In the genomic region with DNA sequence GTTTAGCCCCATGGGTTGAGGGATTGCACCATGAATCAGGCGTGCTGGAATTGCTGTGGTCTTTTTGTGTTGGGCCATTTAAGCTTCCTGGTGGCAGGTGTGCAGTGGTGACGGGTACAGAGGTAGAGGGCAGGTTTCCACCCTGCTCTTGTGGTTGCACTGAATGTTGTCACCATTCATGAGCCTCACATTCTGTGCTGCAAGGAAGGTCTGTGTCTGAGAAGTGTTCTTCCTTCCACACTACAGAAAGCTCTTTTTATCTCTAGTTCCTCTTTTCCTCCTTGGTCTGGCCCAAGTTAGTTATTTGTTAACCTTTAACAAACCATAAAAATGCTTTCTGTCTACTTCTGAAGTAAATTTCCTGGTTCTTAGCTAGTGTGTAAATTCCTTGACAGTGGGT, we compare ENCODE assay signal across 1 mouse cellular context.
TF ChIP-seq lines count a peak whose summit lies in the region.

No protein-coding gene starts in this region.

TF ChIP-seq in MEL, 35 proteins besides CTCF, POLR2A, EP300 and RAD21 (continued from another document):
- TF ChIP-seq USF2 (IDR thresholded peaks at IDR 0.05; ENCODE audit: borderline replicate concordance in 1 of 2, insufficient read depth in 1 of 2, low read depth in 1 of 2, low read length in 2 of 2) = no peak
- TF ChIP-seq CHD1 (IDR thresholded peaks at IDR 0.05; ENCODE audit: low read depth, low read length) = no peak
- TF ChIP-seq SIN3A (IDR thresholded peaks at IDR 0.05; ENCODE audit: low read length) = peak; percentile 35; the same call in 1 of the 2 replicates
- peak; percentile 24; the same call in 1 of the 2 replicates for TF ChIP-seq ETS1 (IDR thresholded peaks at IDR 0.05; ENCODE audit: low read depth, low read length)
- TF ChIP-seq KAT2A (conservative IDR thresholded peaks at IDR 0.05; ENCODE audit: low read depth, low read length) = no peak
TF ChIP-seq in MEL: peak in this region for 3.
